Mouse (Mus musculus) stomach, embryonic 14.5 days (tissue): Measurements from ENCODE around the gene Neu4. TPM values are rescaled to one million over a fixed set of nuclear protein-coding genes. Genes with fewer than 3 reads are reported as not detected.
A peak's percentile ranks its signal among the peaks of the same experiment; 100 is the strongest.

Experiments
- ATAC-seq: fragments of 200-750 bp; cut with Nextera tagmentation; 2 replicates; pipeline ENCODE4 v1.8.0; 2017; ENCODE audit warnings: low read depth, moderate TSS enrichment; ENCODE audit not compliant: insufficient number of reproducible peaks, insufficient read depth, low FRiP score
- H3K27ac ChIP-seq: fragments of 300-500 bp; sonication (generic); 2 replicates; pipeline ENCODE4 v1.5.1; 2014; ENCODE audit warnings: mild to moderate bottlenecking, low read length, moderate library complexity, mixed read lengths
- H3K27me3 ChIP-seq: fragments of 300-500 bp; sonication (generic); 2 replicates; pipeline ENCODE4 v1.6.1; 2014; ENCODE audit warnings: low read length, control low read depth, mixed read lengths; ENCODE audit not compliant: control insufficient read depth, insufficient read depth
- H3K36me3 ChIP-seq: fragments of 300-500 bp; sonication (generic); 2 replicates; pipeline ENCODE4 v1.6.1; 2014; ENCODE audit warnings: mild to moderate bottlenecking, control low read depth, low read length, moderate library complexity, mixed read lengths; ENCODE audit not compliant: control insufficient read depth, insufficient read depth
- H3K4me1 ChIP-seq: fragments of 300-500 bp; sonication (generic); 2 replicates; pipeline ENCODE4 v1.6.1; 2014; ENCODE audit warnings: low read length, control low read depth, mixed read lengths; ENCODE audit not compliant: control insufficient read depth, insufficient read depth
- H3K4me2 ChIP-seq: fragments of 300-500 bp; sonication (generic); replicated peaks from 2 replicates; pipeline ENCODE4 v1.6.1; 2014; ENCODE audit warnings: low read depth, low read length, control low read depth
- H3K4me3 ChIP-seq: fragments of 300-500 bp; sonication (generic); 2 replicates; pipeline ENCODE4 v1.5.1; 2014; ENCODE audit warnings: low read depth, low read length, control low read depth
- H3K9ac ChIP-seq: fragments of 300-500 bp; sonication (generic); replicated peaks from 2 replicates; pipeline ENCODE4 v1.6.1; 2014; ENCODE audit warnings: low read depth, mild to moderate bottlenecking, control low read depth, low read length, moderate library complexity, mixed read lengths
- H3K9me3 ChIP-seq: fragments of 300-500 bp; sonication (generic); 2 replicates; pipeline ENCODE4 v1.6.1; 2016; ENCODE audit warnings: low read depth, low read length, control low read depth; ENCODE audit not compliant: control insufficient read depth
- WGBS: fragments of 180-500 bp; shearing (Covaris S2); extraction: QIAGEN DNeasy Blood & Tissue Kit; methylation state at CpG from one replicate; pipeline ENCODE4 v1.1.7; 2014; 5-methylcytosine and 5-hydroxymethylcytosine counted together
- polyA plus RNA-seq: library from polyadenylated mRNA; unstranded; fragments of >200 nt; fragmentation: Nextera tagmentation; extraction: Ambion mirVana; gene quantifications from 2 replicates; pipeline ENCODE4 v1.2.1, GENCODE M21; 2014

Neu4 gene
- polyA plus RNA-seq, 1 experiment from 2014 or later = not detected

DNA sequence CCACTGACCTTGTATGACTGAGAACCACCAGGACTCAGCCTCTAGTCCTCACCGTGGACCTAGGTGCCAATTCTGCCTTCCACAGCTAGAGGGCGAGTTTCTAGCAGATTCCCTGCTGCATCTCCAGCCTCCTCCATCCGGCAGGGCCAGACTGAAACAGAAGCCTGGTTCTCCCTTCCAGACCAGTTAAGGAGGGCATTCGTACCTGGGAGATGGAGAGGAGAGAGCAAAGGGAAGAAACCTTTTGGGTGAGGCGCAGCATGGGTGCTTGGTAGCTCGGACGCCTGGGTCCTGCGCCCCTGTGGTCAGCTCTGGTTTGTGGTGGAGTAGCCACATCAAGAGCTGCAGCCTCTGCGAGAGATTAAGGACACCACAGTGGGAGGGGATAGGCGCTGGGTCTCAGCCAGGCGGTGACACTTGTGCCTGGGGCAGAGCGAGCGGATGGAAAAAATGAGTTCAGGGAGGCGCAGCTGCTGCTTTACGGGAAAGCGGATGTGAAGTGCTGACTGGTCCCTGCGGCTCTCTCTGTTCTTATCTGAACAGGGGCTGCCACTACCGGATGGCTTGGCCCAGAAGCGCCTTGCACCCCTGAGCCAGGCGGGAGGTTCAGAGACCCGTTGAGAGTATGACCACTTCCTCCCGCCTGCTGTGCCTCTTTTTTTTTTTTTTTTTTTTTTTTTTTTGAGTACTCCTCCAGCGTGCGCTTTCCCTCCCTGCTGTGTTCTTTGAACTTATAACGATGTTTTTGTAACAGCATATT is 14.9 kb downstream of the Neu4 start:
- Histone ChIP-seq H3K27me3 (no peaks in the 10 kb centered on the region), H3K4me2 (peak overlapping the region; percentile 87), H3K27ac (peak overlapping the region; percentile 58; the same call in 1 of the 2 replicates), H3K9ac (0 out of 2 replicates have a peak overlapping the region, but pooled peaks have one; percentile 21), H3K4me1 (no peaks in the 10 kb centered on the region), H3K36me3 (no peaks in the 10 kb centered on the region), H3K4me3 (peak overlapping the region; percentile 33), H3K9me3 (no peaks in the 10 kb centered on the region)
- ATAC-seq = peak; percentile 88
- 2% methylated on average over 25 of the region's 25 CpGs for WGBS

DNA sequence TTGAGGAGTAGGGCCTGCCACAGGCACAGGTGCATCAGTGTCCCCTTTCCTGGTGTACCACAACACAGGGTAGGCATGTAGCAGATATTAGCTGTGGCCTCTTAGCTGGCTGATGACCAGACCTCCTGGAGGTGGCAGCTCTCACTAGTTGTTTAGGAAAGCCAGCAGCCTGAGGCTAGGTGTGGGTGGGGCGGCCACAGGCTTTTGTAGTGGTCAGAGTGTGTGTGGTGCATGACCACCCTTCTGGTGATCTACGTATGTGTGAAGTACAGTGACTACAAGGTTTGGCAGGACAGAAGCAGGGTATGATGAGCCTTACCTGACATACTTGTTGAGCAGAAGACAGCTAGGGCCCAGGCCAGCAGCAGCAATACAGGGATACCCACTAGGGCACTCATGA is 20.1 kb downstream of the Neu4 start:
- Histone ChIP-seq H3K4me3 (no peak overlapping the region), H3K27ac (no peak overlapping the region), H3K4me2 (no peak overlapping the region), H3K27me3 (no peaks in the 10 kb centered on the region), H3K9ac (no peak overlapping the region), H3K36me3 (no peaks in the 10 kb centered on the region), H3K9me3 (no peaks in the 10 kb centered on the region), H3K4me1 (no peaks in the 10 kb centered on the region)
- no peak for ATAC-seq
- 95% methylated on average over 2 of the region's 2 CpGs for WGBS

GRCm38 (mm10) chr1:94045559-94045958 is 25.3 kb downstream of the Neu4 start:
- H3K9ac ChIP-seq = no peak overlapping the region
- H3K4me2 ChIP-seq = no peak overlapping the region
- no peaks in the 10 kb centered on the region for H3K36me3 ChIP-seq
- ATAC-seq = no peak
- no peak overlapping the region for H3K4me3 ChIP-seq
- 55% methylated on average over 3 of the region's 3 CpGs for WGBS
- no peaks in the 10 kb centered on the region for H3K4me1 ChIP-seq
- no peaks in the 10 kb centered on the region for H3K9me3 ChIP-seq
- no peak overlapping the region for H3K27ac ChIP-seq
- H3K27me3 ChIP-seq = no peaks in the 10 kb centered on the region

GRCm38 (mm10) chr1:94046544-94046943 is 26.3 kb downstream of the Neu4 start:
- H3K27me3 ChIP-seq = no peaks in the 10 kb centered on the region
- ATAC-seq = no peak
- no peaks in the 10 kb centered on the region for H3K9me3 ChIP-seq
- no peaks in the 10 kb centered on the region for H3K36me3 ChIP-seq
- no peaks in the 10 kb centered on the region for H3K4me1 ChIP-seq
- H3K27ac ChIP-seq = no peak overlapping the region
- no peak overlapping the region for H3K4me2 ChIP-seq
- WGBS = 77% methylated on average over 4 of the region's 4 CpGs
- H3K4me3 ChIP-seq = no peak overlapping the region
- H3K9ac ChIP-seq = no peak overlapping the region

DNA sequence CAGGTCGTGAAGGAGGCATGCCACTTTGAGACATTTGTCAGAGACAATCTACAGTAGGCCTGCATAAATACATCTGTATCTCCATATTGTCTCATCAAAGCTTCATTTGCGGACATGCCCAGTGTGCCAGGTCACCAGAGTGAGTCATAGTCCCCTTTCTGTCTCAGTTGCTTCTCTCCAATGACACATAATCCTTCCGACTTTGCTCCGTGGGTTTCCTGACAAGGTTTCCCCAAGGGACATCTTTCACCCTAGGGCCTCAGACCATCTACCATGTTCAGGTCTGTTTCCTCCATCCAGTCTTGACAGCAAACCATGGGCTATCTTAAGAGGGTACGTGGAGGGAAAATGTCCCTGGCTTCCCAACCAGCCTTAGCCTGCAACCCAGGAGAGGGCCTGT is 30.9 kb downstream of the Neu4 start:
- no peak overlapping the region for H3K9ac ChIP-seq
- 83% methylated on average over 5 of the region's 5 CpGs for WGBS
- H3K36me3 ChIP-seq = no peaks in the 10 kb centered on the region
- no peak for ATAC-seq
- H3K4me3 ChIP-seq = no peak overlapping the region
- no peaks in the 10 kb centered on the region for H3K4me1 ChIP-seq
- no peak overlapping the region for H3K4me2 ChIP-seq
- no peaks in the 10 kb centered on the region for H3K27me3 ChIP-seq
- H3K27ac ChIP-seq = no peak overlapping the region
- H3K9me3 ChIP-seq = no peaks in the 10 kb centered on the region

DNA sequence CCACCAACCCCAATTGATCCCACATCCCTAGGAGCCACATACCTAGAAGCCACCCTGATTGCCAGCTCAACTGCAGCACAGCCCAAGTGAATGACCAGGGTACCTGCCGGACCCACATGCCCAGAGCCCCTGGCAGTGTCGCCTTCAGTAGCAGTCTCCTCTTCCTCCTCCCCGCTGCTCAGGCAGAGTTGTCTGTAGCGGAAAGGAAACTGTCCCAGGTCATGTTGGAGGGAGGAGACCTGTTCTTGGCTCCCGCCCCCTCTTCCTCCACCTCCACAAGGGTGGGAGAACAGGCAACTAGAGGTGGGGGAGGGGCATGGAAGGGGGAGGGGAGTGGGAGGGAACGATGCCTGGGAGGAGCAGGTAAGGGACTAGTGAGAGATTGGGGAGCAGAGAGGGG is 32.1 kb downstream of the Neu4 start, which contains the start of gene Pdcd1:
Gene Pdcd1, minus strand, starts transcription at position 181 of the 400 bp plus-strand sequence.
- Histone ChIP-seq H3K9ac (no peak within 1 kb of the TSS), H3K4me3 (no peak within 1 kb of the TSS), H3K27me3 (no peaks in the 10 kb centered on the region), H3K36me3 (no peaks in the 10 kb centered on the region), H3K4me2 (no peak within 1 kb of the TSS), H3K27ac (no peak within 1 kb of the TSS), H3K9me3 (no peaks in the 10 kb centered on the region), H3K4me1 (no peaks in the 10 kb centered on the region)
- WGBS = 53% methylated on average over 6 of the region's 6 CpGs
- no peak for ATAC-seq

DNA sequence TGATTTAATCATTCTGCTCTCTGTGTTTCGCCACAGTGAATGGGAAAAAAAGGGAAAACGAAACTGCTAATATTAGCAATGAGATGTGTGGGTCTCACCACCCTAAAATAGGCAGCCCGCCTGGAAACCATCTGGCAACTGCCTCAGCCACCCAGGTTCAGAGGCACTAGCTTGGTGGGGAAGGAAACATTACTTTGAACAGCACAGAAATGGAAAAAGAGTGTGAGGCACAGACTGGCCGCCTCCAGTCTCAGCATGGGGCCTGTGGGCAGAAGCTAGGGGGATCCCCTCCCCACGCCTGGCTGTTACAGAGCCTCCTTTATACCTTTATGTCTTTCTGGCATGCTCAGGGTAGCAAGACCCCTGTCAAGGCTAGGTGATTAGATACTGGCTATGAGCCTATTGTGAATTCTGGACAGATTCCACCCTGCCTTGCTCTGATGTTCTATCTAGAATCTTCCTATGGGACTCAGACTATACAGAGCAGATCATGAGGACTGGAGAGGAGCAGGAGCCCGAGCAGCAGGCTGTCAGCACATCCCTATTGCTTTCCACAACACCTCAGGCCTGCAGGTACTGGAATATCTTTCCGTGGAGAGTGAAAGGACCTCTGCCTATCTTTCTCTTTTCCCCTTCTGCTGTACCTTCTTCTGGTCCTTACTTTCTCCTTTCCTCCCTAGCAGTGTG is 33.4 kb downstream of the Neu4 start:
- no peaks in the 10 kb centered on the region for H3K36me3 ChIP-seq
- no peak overlapping the region for H3K4me3 ChIP-seq
- H3K27me3 ChIP-seq = no peaks in the 10 kb centered on the region
- no peak overlapping the region for H3K4me2 ChIP-seq
- no peaks in the 10 kb centered on the region for H3K4me1 ChIP-seq
- H3K27ac ChIP-seq = no peak overlapping the region
- 73% methylated on average over 7 of the region's 7 CpGs for WGBS
- ATAC-seq = no peak
- H3K9me3 ChIP-seq = no peaks in the 10 kb centered on the region
- no peak overlapping the region for H3K9ac ChIP-seq

DNA sequence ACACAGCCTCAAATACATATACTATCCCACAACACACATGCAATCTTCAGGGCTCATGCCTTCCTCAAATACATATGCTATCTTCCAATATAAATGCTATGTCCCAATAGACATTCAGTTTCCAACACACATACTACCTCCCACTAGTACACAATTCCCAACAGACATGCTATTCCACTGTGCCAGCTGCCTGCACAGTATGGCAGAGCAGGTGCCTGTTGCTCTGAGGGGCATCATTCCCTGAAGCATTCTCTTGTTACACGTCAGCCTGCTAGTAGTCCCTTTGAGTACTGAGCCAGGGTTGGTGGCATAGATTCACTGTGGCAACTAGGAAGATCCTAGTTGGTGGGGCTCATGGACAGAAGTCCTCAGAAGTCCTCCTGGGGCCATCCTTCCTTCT is 34.2 kb downstream of the Neu4 start:
- H3K4me3 ChIP-seq = no peak overlapping the region
- no peak overlapping the region for H3K27ac ChIP-seq
- no peak overlapping the region for H3K4me2 ChIP-seq
- WGBS = 83% methylated on average over 1 of the region's 1 CpGs
- H3K27me3 ChIP-seq = no peaks in the 10 kb centered on the region
- H3K36me3 ChIP-seq = no peaks in the 10 kb centered on the region
- ATAC-seq = no peak
- no peaks in the 10 kb centered on the region for H3K4me1 ChIP-seq
- H3K9me3 ChIP-seq = no peaks in the 10 kb centered on the region
- no peak overlapping the region for H3K9ac ChIP-seq
